Mouse (Mus musculus) testis, adult 2 months (tissue): ENCODE measurements around the gene Spire2. TPM values are rescaled to one million over a fixed set of nuclear protein-coding genes. Genes with fewer than 3 reads are reported as not detected.

Experiments
- H3K27ac ChIP-seq: fragments of 200-500 bp; 2 replicates; pipeline ENCODE4 v1.5.1; 2012; ENCODE audit warnings: low read depth, low read length; ENCODE audit not compliant: control insufficient read depth, insufficient read depth
- H3K27me3 ChIP-seq: fragments of 200-500 bp; 2 replicates; pipeline ENCODE4 v1.6.1; 2012; ENCODE audit warnings: mild to moderate bottlenecking, low read length, moderate library complexity; ENCODE audit not compliant: control insufficient read depth, insufficient read depth
- H3K36me3 ChIP-seq: fragments of 200-500 bp; 2 replicates; pipeline ENCODE4 v1.6.1; 2012; ENCODE audit warnings: mild to moderate bottlenecking, low read length; ENCODE audit not compliant: control insufficient read depth, insufficient read depth
- H3K4me1 ChIP-seq: fragments of 200-500 bp; 2 replicates; pipeline ENCODE4 v1.6.1; 2012; ENCODE audit warnings: low read length; ENCODE audit not compliant: control insufficient read depth, insufficient read depth
- H3K4me3 ChIP-seq: fragments of 200-500 bp; 2 replicates; pipeline ENCODE4 v1.5.1; 2012; ENCODE audit warnings: low read depth, mild to moderate bottlenecking, low read length, moderate library complexity, mixed read lengths; ENCODE audit not compliant: control insufficient read depth
- CTCF ChIP-seq: fragments of 200-500 bp; IDR thresholded peaks from 2 replicates; pipeline ENCODE4 v1.5.1; 2012; ENCODE audit warnings: low read depth, mild to moderate bottlenecking, inconsistent platforms, low read length, moderate library complexity; ENCODE audit not compliant: control insufficient read depth, insufficient read depth, insufficient replicate concordance
- POLR2A ChIP-seq: fragments of 200-500 bp; IDR thresholded peaks from 2 replicates; pipeline ENCODE4 v1.6.1; 2012; ENCODE audit warnings: low read depth, mild to moderate bottlenecking, inconsistent platforms, low read length, moderate library complexity; ENCODE audit not compliant: control insufficient read depth
- polyA plus RNA-seq: library from polyadenylated mRNA; depleted of rRNA; stranded (reverse); fragments of >200 nt; gene quantifications from 2 replicates; pipeline ENCODE4 v1.2.3, GENCODE M21; 2012

Gene Spire2
- polyA plus RNA-seq, 1 experiment = 26.0 TPM

- Histone ChIP-seq H3K36me3 (no peaks in the 10 kb centered on the region), H3K4me3 (no peak overlapping the region), H3K4me1 (peaks cover 3% of the 10 kb centered on the region), H3K27me3 (no peaks in the 10 kb centered on the region), H3K27ac (no peak overlapping the region)
- TF ChIP-seq POLR2A = no peak
- peak; percentile 37; the same call in 1 of the 2 replicates for TF ChIP-seq CTCF
Observed at GRCm38 (mm10) chr8:123352786-123353185, 20.3 kb downstream of the Spire2 start.

DNA sequence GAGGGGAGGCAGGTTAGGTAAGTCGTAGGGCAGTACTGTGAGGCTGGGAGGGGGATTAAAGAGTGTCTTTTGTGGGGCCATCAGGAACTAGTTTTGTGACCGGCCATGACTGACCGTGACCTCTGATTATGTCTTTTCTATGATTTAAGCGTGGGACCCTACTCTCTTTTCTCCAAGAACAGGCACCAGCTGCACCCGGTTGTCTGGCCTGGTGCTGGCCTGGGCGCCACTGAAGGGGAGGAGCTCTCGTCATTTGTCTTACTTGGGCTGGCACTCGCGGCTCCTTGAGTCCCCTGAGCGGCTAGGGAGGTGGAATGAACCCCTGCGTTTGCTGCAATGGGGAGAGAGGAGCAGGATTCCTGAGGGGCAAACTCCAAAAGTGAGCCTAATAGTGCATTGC, 20.7 kb downstream of the Spire2 start:
- Histone ChIP-seq H3K27me3 (no peaks in the 10 kb centered on the region), H3K27ac (no peak overlapping the region), H3K4me3 (no peak overlapping the region), H3K36me3 (no peaks in the 10 kb centered on the region), H3K4me1 (peaks cover 3% of the 10 kb centered on the region)
- TF ChIP-seq CTCF (no peak), POLR2A (no peak)

- H3K27ac ChIP-seq = no peak overlapping the region
- TF ChIP-seq POLR2A (no peak), CTCF (peak; percentile 87; the same call in 1 of the 2 replicates)
- H3K27me3 ChIP-seq = no peaks in the 10 kb centered on the region
- no peaks in the 10 kb centered on the region for H3K4me1 ChIP-seq
- H3K4me3 ChIP-seq = no peak overlapping the region
- no peaks in the 10 kb centered on the region; the same call in 1 of the 2 replicates for H3K36me3 ChIP-seq
Observed at GRCm38 (mm10) chr8:123361082-123361739, 28.7 kb downstream of the Spire2 start.

- peak within 1 kb of the TSS; percentile 87 for H3K4me3 ChIP-seq
- peaks cover 8% of the 10 kb centered on the region for H3K4me1 ChIP-seq
- no peaks in the 10 kb centered on the region for H3K27me3 ChIP-seq
- peak; percentile 27; the same call in 1 of the 2 replicates for TF ChIP-seq CTCF
- TF ChIP-seq POLR2A = peak; percentile 83
- H3K27ac ChIP-seq = peak within 1 kb of the TSS; percentile 85
- H3K36me3 ChIP-seq = no peaks in the 10 kb centered on the region
Observed at GRCm38 (mm10) chr8:123373403-123374238, 41.1 kb downstream of the Spire2 start, which contains the start of gene Tcf25. Gene Tcf25, plus strand, starts transcription at chr8:123373753.

- TF ChIP-seq CTCF = no peak
- TF ChIP-seq POLR2A = peak; percentile 69; the same call in 1 of the 2 replicates
- H3K27ac ChIP-seq = peak overlapping the region; percentile 37; the same call in 1 of the 2 replicates
- H3K4me1 ChIP-seq = peaks cover 8% of the 10 kb centered on the region
- no peaks in the 10 kb centered on the region for H3K27me3 ChIP-seq
- H3K36me3 ChIP-seq = no peaks in the 10 kb centered on the region
- peak overlapping the region; percentile 87 for H3K4me3 ChIP-seq
Observed at GRCm38 (mm10) chr8:123374239-123374578, 41.7 kb downstream of the Spire2 start.

DNA sequence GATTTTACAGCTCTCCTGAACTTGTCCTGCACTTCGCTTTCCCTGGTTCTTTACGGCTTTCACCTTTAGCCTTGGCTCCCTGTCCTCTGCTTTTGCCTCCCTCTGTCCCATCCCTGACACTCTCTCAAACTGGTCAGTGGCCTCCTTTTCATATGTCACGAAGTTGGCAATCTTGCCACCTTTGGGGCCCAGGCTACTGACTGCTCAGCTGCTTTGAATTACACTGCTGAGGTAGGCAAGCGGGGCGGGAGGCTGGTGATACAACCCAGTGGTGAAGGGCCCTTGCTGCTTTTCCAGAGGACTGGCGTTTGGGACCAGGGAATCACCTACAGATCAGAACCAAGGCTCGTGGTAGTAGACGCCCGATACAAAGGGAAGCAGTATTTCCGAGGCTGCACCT, 43.2 kb downstream of the Spire2 start:
- Histone ChIP-seq H3K36me3 (no peaks in the 10 kb centered on the region), H3K4me1 (peaks cover 8% of the 10 kb centered on the region), H3K4me3 (no peak overlapping the region), H3K27me3 (no peaks in the 10 kb centered on the region), H3K27ac (no peak overlapping the region)
- no peak for TF ChIP-seq POLR2A
- TF ChIP-seq CTCF = no peak

DNA sequence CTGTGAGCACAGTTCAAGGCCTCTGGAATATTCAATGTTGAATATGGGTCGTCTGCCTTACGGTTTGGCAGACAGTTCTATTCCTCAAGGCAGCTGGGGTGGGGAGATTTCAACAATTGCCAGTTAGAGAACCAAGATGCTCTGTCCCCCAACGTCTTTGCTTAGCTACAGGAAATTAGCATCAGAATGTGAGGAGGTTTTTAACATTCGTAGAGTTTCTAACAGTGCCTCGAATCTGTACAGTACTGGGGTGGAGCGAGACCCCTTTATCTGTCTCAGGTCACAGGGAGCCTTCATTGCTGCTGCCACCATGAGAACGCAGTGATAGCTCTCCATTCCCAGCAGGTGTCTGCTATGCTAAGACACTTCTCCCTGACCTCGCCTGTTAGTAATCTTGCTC, 43.6 kb downstream of the Spire2 start:
- no peak overlapping the region for H3K27ac ChIP-seq
- TF ChIP-seq CTCF = no peak
- no peak for TF ChIP-seq POLR2A
- H3K4me1 ChIP-seq = peaks cover 8% of the 10 kb centered on the region
- H3K4me3 ChIP-seq = no peak overlapping the region
- no peaks in the 10 kb centered on the region for H3K27me3 ChIP-seq
- H3K36me3 ChIP-seq = no peaks in the 10 kb centered on the region
